Mouse (Mus musculus) ES-E14 (cell line): ENCODE results near the gene Tmem231. TPM values are rescaled to one million over a fixed set of nuclear protein-coding genes. Genes with fewer than 3 reads are reported as not detected.

Source experiments
- DNase-seq: peaks from one replicate; pipeline ENCODE4 v3.0.0-alpha.2; 2013; ENCODE audit warnings: low read depth, low spot score
- H3K27ac ChIP-seq: 2 replicates; pipeline ENCODE4 v1.5.1; 2012; ENCODE audit warnings: low read depth, mild to moderate bottlenecking, low read length, moderate library complexity, mixed read lengths; ENCODE audit not compliant: poor library complexity, insufficient read depth, severe bottlenecking
- H3K36me3 ChIP-seq: 2 replicates; pipeline ENCODE4 v1.6.1; 2012; ENCODE audit warnings: mild to moderate bottlenecking, low read length, moderate library complexity, mixed read lengths; ENCODE audit not compliant: control insufficient read depth, poor library complexity, insufficient read depth, severe bottlenecking
- H3K4me1 ChIP-seq, 2 experiments: fragments of 150-350 bp in 1 of 2; sonication (generic) in 1 of 2; 2 replicates each; pipeline ENCODE4 v1.6.1; 2012; ENCODE audit warnings: low read length in 2 of 2, mild to moderate bottlenecking in 1 of 2, mixed read lengths in 1 of 2; ENCODE audit not compliant: control insufficient read depth in 2 of 2, insufficient read depth in 2 of 2, poor library complexity in 1 of 2
- H3K4me3 ChIP-seq, 2 experiments: fragments of 150-350 bp in 1 of 2; sonication (generic) in 1 of 2; 2 replicates each; pipeline ENCODE4 v1.5.1; 2012; ENCODE audit warnings: low read length in 2 of 2, low read depth in 1 of 2, mild to moderate bottlenecking in 1 of 2, mixed read lengths in 1 of 2; ENCODE audit not compliant: insufficient read depth in 1 of 2, poor library complexity in 1 of 2, severe bottlenecking in 1 of 2
- H3K9ac ChIP-seq: 2 replicates; pipeline ENCODE4 v1.6.1; 2012; ENCODE audit warnings: low read depth, mild to moderate bottlenecking, low read length, mixed read lengths; ENCODE audit not compliant: poor library complexity, insufficient read depth, severe bottlenecking
- H3K9me3 ChIP-seq: fragments of 150-350 bp; sonication (generic); 2 replicates; pipeline ENCODE4 v1.6.1; 2012; ENCODE audit warnings: low read depth, mild to moderate bottlenecking, low read length; ENCODE audit not compliant: control insufficient read depth, insufficient read depth
- CHD2 ChIP-seq: IDR thresholded peaks from 2 replicates; pipeline ENCODE4 v1.6.1; 2014; ENCODE audit warnings: mild to moderate bottlenecking, low read depth, low read length, inconsistent platforms
- HCFC1 ChIP-seq: IDR thresholded peaks from 2 replicates; pipeline ENCODE4 v1.6.1; 2012; ENCODE audit warnings: low read length, inconsistent platforms, borderline replicate concordance; ENCODE audit not compliant: insufficient read depth
- MAFK ChIP-seq: IDR thresholded peaks from 2 replicates; pipeline ENCODE4 v1.6.1; 2014; ENCODE audit warnings: mild to moderate bottlenecking, low read depth, low read length, inconsistent platforms; ENCODE audit not compliant: insufficient read depth
- ZC3H11A ChIP-seq: IDR thresholded peaks from 2 replicates; pipeline ENCODE4 v1.6.1; 2012; ENCODE audit warnings: low read depth, mild to moderate bottlenecking, inconsistent platforms, low read length, borderline replicate concordance
- ZNF384 ChIP-seq: IDR thresholded peaks from 2 replicates; pipeline ENCODE4 v1.6.1; 2012; ENCODE audit warnings: low read depth, low read length, inconsistent platforms
- in situ Hi-C, 2 experiments: fragments of 600-800 bp; cut with MboI; formaldehyde crosslinking; loops; one replicate each; pipeline ENCODE4 v1.15.1; 2025; ENCODE audit warnings: low sequenced_read_pairs in 2 of 2, inconsistent platforms in 1 of 2; ENCODE audit not compliant: unreplicated experiment in 2 of 2
- total RNA-seq: library from RNA; depleted of rRNA; stranded (reverse); fragments of 300-350 nt; gene quantifications from 2 replicates; pipeline ENCODE4 v1.2.3, GENCODE M21; 2012

The Tmem231 gene
- total RNA-seq, 1 experiment: 30.3 TPM

DNA sequence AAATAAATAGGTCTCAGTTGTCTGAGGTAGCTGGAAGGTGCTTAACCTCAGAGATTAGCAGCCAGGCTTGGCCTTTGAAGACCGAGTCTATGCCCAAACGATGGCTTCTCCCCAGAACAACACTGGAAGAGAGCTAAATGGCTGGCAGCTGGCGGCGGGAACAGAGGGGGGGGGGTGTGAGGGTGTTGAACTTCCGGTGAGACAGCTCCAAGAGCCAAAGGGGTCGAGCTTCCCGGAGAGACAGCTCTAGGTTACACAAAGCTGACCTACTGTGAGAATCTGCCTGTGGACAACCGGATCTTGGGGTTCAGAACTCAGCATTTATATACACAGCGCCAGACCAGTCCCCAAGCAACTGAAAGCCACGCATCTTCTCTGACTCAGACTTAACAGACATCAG, 35.1 kb downstream of the Tmem231 start:
- Histone ChIP-seq H3K9me3 (no peaks in the 10 kb centered on the region; the same call in 1 of the 2 replicates), H3K27ac (no peak overlapping the region; the same call in 1 of the 2 replicates), H3K4me1 (peaks cover 2 to 4% of the 10 kb centered on the region in 2 experiments; a peak in 2 of 4 replicates), H3K9ac (no peak overlapping the region; the same call in 1 of the 2 replicates), H3K36me3 (no peaks in the 10 kb centered on the region), H3K4me3 (peak overlapping the region in 1 of 2 experiments; percentile 44; a peak in 2 of 4 replicates)
- DNase-seq: no peak
- TF ChIP-seq CHD2: no peak
- no peak for TF ChIP-seq ZC3H11A
- TF ChIP-seq MAFK: no peak
- no peak for TF ChIP-seq HCFC1
- no peak for TF ChIP-seq ZNF384
- in situ Hi-C loops: no loop called here

DNA sequence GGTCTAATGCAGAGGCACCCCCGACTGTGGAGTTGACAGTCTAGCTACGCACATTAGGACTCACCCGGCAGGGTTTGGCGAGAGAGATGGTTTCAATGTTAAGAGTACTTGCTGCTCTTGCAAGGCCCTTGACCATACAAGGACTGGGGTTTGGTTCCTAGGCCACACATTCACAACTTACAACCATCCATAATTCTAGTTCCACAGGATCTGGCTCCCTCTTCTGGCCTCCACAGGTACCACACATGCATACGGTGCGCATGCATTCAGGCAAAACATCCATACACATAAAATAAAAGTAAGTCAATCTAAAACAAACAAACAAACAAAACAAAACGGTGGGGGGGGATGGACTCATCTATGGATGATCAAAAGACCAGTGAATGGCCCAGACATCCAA, 38.7 kb downstream of the Tmem231 start:
- no peak for DNase-seq
- TF ChIP-seq CHD2 (no peak), ZNF384 (no peak), ZC3H11A (no peak)
- peaks cover 5 to 7% of the 10 kb centered on the region in 2 experiments; a peak in 2 of 4 replicates for H3K4me1 ChIP-seq
- H3K9me3 ChIP-seq: no peaks in the 10 kb centered on the region; the same call in 1 of the 2 replicates
- in situ Hi-C loops: no loop called here
- H3K4me3 ChIP-seq: no peak overlapping the region
- no peaks in the 10 kb centered on the region for H3K36me3 ChIP-seq
- no peak overlapping the region for H3K9ac ChIP-seq
- H3K27ac ChIP-seq: no peak overlapping the region

DNA sequence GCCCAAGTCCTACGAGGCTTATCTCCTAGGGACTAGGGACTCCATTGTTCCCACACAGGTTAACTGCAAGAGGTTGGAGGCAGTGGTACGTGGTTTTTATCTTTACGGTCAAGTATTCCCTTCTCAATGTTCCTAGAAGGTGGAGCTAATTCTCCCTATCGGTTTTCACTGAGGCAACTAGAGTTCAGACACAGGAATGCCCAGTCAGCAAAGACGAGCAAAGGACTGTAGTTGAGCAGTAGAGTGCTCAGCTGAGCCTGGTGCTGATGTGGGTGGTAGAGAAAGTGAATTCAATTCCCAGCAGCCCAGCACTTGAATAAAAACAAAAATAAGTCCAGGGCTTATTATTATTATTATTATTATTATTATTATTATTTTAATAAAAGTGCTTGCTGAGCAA, 41.1 kb downstream of the Tmem231 start:
- peaks cover 11 to 14% of the 10 kb centered on the region in 2 experiments; a peak in 3 of 4 replicates for H3K4me1 ChIP-seq
- H3K36me3 ChIP-seq: no peaks in the 10 kb centered on the region
- in situ Hi-C loops: no loop called here
- no peak for TF ChIP-seq CHD2
- TF ChIP-seq ZC3H11A: no peak
- TF ChIP-seq MAFK: peak; percentile 95
- TF ChIP-seq HCFC1: no peak
- TF ChIP-seq ZNF384: no peak
- no peaks in the 10 kb centered on the region for H3K9me3 ChIP-seq
- H3K27ac ChIP-seq: peak overlapping the region; percentile 3; the same call in 1 of the 2 replicates
- H3K4me3 ChIP-seq: peak overlapping the region in 1 of 2 experiments; percentile 0; a peak in 1 of 4 replicates
- H3K9ac ChIP-seq: no peak overlapping the region; the same call in 1 of the 2 replicates
- DNase-seq: no peak

DNA sequence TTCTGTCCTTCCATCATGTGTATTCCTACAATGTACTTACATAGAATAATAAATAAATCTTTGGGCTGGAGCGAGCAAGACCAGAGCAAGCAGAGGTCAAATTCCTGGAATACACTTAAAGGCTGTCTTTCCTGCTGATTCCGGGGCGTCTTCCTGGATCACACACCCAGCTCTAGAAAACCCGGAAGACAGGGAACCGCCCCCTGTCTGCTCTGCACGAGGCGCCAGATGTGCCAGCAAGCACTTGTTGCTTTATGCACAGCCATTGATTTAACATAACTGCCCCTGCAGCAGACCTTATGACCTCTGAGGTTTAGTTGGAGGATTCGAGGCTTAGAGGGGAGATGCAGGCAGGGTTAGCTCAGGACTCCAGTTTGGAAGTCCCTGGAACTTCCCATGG, 41.7 kb downstream of the Tmem231 start:
- Histone ChIP-seq H3K9me3 (no peaks in the 10 kb centered on the region), H3K27ac (peak overlapping the region; percentile 3; the same call in 1 of the 2 replicates), H3K4me1 (peaks cover 10 to 12% of the 10 kb centered on the region in 2 experiments; a peak in 3 of 4 replicates), H3K9ac (no peak overlapping the region; the same call in 1 of the 2 replicates), H3K4me3 (peak overlapping the region in 1 of 2 experiments; percentile 0; a peak in 1 of 4 replicates), H3K36me3 (no peaks in the 10 kb centered on the region)
- DNase-seq: no peak
- in situ Hi-C loops: no loop called here
- no peak for TF ChIP-seq ZC3H11A
- no peak for TF ChIP-seq ZNF384
- no peak for TF ChIP-seq MAFK
- TF ChIP-seq CHD2: no peak
- TF ChIP-seq HCFC1: no peak

DNA sequence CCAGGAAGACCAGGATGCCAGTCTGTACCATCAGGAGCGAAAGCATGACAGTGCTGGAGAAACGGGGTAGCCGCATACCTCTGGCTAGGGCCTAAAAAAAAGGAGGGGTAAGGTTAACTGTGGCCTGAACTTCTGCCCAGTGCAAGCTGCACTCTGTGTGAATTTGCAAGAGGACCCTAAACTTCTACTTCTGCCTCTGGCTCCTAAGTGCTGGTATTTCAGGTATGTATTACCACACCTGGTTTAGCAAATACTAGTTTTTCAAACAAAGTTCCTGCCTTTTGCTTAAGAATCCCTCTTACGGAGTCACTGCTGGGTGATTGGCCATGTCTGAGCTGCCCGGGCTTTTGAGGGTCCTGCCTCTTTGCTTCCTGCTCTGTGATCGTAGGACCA, 42.8 kb downstream of the Tmem231 start:
- DNase-seq: no peak
- no peaks in the 10 kb centered on the region for H3K9me3 ChIP-seq
- H3K4me3 ChIP-seq: peak overlapping the region in 1 of 2 experiments; percentile 61; a peak in 2 of 4 replicates
- H3K36me3 ChIP-seq: no peaks in the 10 kb centered on the region
- H3K4me1 ChIP-seq: peaks cover 9 to 11% of the 10 kb centered on the region in 2 experiments; a peak in 3 of 4 replicates
- in situ Hi-C loops: no loop called here
- TF ChIP-seq ZC3H11A: no peak
- TF ChIP-seq HCFC1: no peak
- no peak for TF ChIP-seq ZNF384
- no peak for TF ChIP-seq CHD2
- no peak for TF ChIP-seq MAFK
- H3K9ac ChIP-seq: peak overlapping the region; percentile 34
- peak overlapping the region; percentile 35; the same call in 1 of the 2 replicates for H3K27ac ChIP-seq
